Mouse (Mus musculus): ENCODE results near the gene Gm10053. TPM values are rescaled to one million over a fixed set of nuclear protein-coding genes. Genes with fewer than 3 reads are reported as not detected.

Gm10053 gene
- polyA plus RNA-seq, 1 experiment from 2014 or later = 230 TPM

DNA sequence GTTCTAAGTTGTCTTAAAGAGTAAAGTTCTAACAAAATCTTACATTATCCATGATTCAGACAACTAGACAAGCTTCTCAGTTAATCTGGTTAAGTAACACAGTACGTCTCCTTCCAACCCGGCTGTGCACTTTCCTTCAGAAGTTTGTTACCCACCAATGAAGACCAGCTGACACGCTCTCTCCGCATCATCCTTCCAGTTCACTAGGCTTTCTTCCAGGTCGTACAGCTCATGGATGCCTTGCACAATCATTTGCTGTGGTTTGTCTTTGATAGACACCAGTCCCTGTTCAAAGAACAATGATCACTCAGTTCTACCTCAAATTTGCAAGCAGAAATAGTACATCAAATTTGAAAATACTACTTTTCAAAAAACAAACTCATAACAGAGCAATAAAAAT, 45.4 kb downstream of the Gm10053 start:
- H3K9ac ChIP-seq (replicated peaks; ENCODE audit: low read depth, low read length) = no peak overlapping the region
- no peak for ATAC-seq
- H3K27me3 ChIP-seq (replicated peaks; ENCODE audit: control insufficient read depth, insufficient read depth, low read length) = no peaks in the 10 kb centered on the region
- H3K4me3 ChIP-seq (replicated peaks; ENCODE audit: low read length) = no peak overlapping the region
- peaks cover 12% of the 10 kb centered on the region; the same call in 1 of the 2 replicates for H3K36me3 ChIP-seq (ENCODE audit: control insufficient read depth, insufficient read depth)
- no peak overlapping the region for H3K4me2 ChIP-seq (ENCODE audit: low read length)
- H3K9me3 ChIP-seq (ENCODE audit: control insufficient read depth, low read length) = no peaks in the 10 kb centered on the region
- no peak overlapping the region for H3K27ac ChIP-seq (ENCODE audit: low read length)
- no peaks in the 10 kb centered on the region for H3K4me1 ChIP-seq (replicated peaks; ENCODE audit: control insufficient read depth, insufficient read depth, low read length)
- 85% methylated on average over 5 of the region's 5 CpGs for WGBS

Other genes starting within 250 kb of the Gm10053 start
- 1.3 and 2.0 TPM in 2 replicates for gene Tmem252, start 201.7 kb upstream of the Gm10053 start, polyA plus RNA-seq (2015; fragmentation: Nextera tagmentation; extraction: Ambion mirVana)
- 0.08 and 0.15 TPM in 2 replicates for gene Pgm5, start 13.8 kb upstream of the Gm10053 start, polyA plus RNA-seq (2015; fragmentation: Nextera tagmentation; extraction: Ambion mirVana)
- gene Foxd4, start 25.5 kb downstream of the Gm10053 start, polyA plus RNA-seq (2015; fragmentation: Nextera tagmentation; extraction: Ambion mirVana) = not detected in 2 replicates
- 17.2 and 18.2 TPM in 2 replicates for gene Cbwd1, start 85.9 kb downstream of the Gm10053 start, polyA plus RNA-seq (2015; fragmentation: Nextera tagmentation; extraction: Ambion mirVana)
- gene Dock8, start 123.8 kb downstream of the Gm10053 start, polyA plus RNA-seq (2015; fragmentation: Nextera tagmentation; extraction: Ambion mirVana) = 0.56 and 1.4 TPM in 2 replicates

Data from forebrain, embryonic 16.5 days (tissue).